Mouse (Mus musculus): ENCODE data around the gene Klra1. TPM values are rescaled to one million over a fixed set of nuclear protein-coding genes. Genes with fewer than 3 reads are reported as not detected.

The Klra1 gene
- 1.6 to 2.4 TPM (median 2.1 TPM) in 4 replicates for total RNA-seq (2023)

DNA sequence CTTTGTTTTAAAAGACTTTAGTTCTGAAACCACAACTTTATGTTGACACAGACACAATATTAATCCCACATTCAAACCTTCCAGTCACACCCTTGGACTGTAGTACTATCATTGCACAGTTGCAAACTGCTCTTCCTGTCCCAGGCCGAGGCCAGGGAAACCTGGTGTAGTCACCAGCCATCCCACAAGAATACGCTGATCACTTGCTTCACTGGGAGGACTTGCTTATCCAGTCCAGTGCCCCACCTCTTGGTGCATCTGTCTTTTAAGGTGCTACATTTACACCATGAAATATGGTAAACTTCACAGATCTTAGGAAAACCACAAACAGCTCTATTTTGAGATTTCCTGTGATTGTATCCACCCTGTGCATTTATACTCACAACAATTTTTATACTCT lies at the start of gene Klra1:
Gene Klra1, minus strand, starts transcription at position 125 of the 400 bp plus-strand sequence.

GRCm38 (mm10) chr6:130337411-130337810 lies 49.3 kb downstream of the Klra1 start, which contains the start of gene Klra3:
TSS of gene Klra3 (minus strand) at chr6:130337574.

Other genes starting within 250 kb of the Klra1 start
- 0.54 TPM in 1 of 4 replicates, not detected in the others for gene Klra9, start 193.8 kb downstream of the Klra1 start, total RNA-seq (2023)
- 0.53 TPM in 1 of 4 replicates, not detected in the others for gene Klra7, start 153.6 kb downstream of the Klra1 start, total RNA-seq (2023)
- gene Klra10, start 104.9 kb downstream of the Klra1 start, total RNA-seq (2023), result not detected in 4 replicates
- gene Klra3, start 49.3 kb downstream of the Klra1 start, total RNA-seq (2023), result 0.48 to 0.97 TPM (median 0.75 TPM) in 4 replicates

Measured in B cell, adult 62 days (primary cell).